24 mouse cellular contexts compared by ENCODE assay signal in the genomic region with DNA sequence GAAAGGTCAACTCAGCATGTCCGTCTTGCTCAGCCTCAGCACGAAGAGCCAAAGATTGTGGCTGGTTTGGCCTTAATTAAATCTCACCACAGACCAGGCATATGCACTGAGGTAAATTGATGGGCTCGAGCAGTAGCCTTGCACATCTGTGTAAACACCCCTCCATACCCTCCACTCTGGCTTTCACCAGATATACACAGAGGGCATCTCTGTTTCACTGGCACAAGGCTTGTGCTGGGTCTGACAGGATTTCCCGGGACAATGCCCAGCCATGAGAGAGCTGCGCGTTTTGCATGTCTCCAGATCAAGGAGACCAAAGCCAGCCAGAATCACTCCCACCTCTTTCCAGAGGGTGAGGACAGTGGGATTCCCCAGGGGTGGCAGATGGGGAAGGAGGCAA. TPM values are rescaled to one million over a fixed set of nuclear protein-coding genes. Genes with fewer than 3 reads are reported as not detected.
"Had no signal": no experiment of that assay in that cellular context is flagged by ENCODE, and none has a peak within 500 bp of the region (broad histone marks: within the 10 kb centered on the region; RNA-seq: fewer than 3 reads in every experiment).

No protein-coding gene starts in this region.

- H3K27ac ChIP-seq: hindbrain, embryonic 13.5 days; hindbrain, embryonic 15.5 days; hindbrain, postnatal 0 days; kidney, embryonic 15.5 days; kidney, postnatal 0 days; limb, embryonic 13.5 days; limb, embryonic 15.5 days; liver, embryonic 12.5 days; liver, embryonic 14.5 days had no signal

- H3K4me3 ChIP-seq: heart, embryonic 12.5 days; hindbrain, embryonic 13.5 days; hindbrain, embryonic 15.5 days; kidney, embryonic 15.5 days; limb, embryonic 13.5 days; limb, embryonic 15.5 days; liver, embryonic 12.5 days had no signal

- H3K9me3 ChIP-seq: heart, embryonic 12.5 days; hindbrain, embryonic 13.5 days; hindbrain, embryonic 15.5 days; kidney, embryonic 15.5 days; limb, embryonic 13.5 days; limb, embryonic 15.5 days; liver, embryonic 12.5 days had no signal

- H3K9ac ChIP-seq: heart, embryonic 12.5 days; hindbrain, embryonic 13.5 days; hindbrain, embryonic 15.5 days; kidney, embryonic 15.5 days; limb, embryonic 13.5 days; limb, embryonic 15.5 days; liver, embryonic 12.5 days; liver, embryonic 14.5 days had no signal

- DNase-seq: gastrocnemius, postnatal 14 days; gastrocnemius, postnatal 36 days; heart, adult 18-20 months; heart, postnatal 10 days; kidney, adult 11 months; kidney, adult 2 months; kidney, adult 9 months; kidney, postnatal 14 days; kidney, postnatal 36 days; layer of hippocampus, adult 9-11 months; layer of hippocampus, postnatal 36 days; left cerebral cortex, postnatal 4 days had no signal

- H3K4me1 ChIP-seq: heart, embryonic 12.5 days; hindbrain, embryonic 13.5 days; hindbrain, embryonic 15.5 days; limb, embryonic 15.5 days; liver, embryonic 12.5 days had no signal

- H3K36me3 ChIP-seq: heart, embryonic 12.5 days; hindbrain, embryonic 13.5 days; hindbrain, embryonic 15.5 days; kidney, embryonic 15.5 days; limb, embryonic 13.5 days; limb, embryonic 15.5 days; liver, embryonic 12.5 days had no signal

- H3K27me3 ChIP-seq: heart, embryonic 12.5 days; hindbrain, embryonic 13.5 days; hindbrain, embryonic 15.5 days; kidney, embryonic 15.5 days; limb, embryonic 13.5 days; limb, embryonic 15.5 days; liver, embryonic 12.5 days had no signal

RNA-seq across cellular contexts. Expression of gene Ret, which starts 52.5 kb away (rescaled TPM):
- total RNA-seq: hematopoietic stem cell, adult 5-6 weeks; liver, adult 2 months had no signal
